Mouse (Mus musculus) cerebral cortex, adult 2 months (tissue): Measurements from ENCODE around the gene Mfap2.

Experiments
- WGBS: fragments of 180-500 bp; shearing (Covaris S2); methylation state at CpG from one replicate; pipeline ENCODE4 v1.1.7; 2018; 5-methylcytosine and 5-hydroxymethylcytosine counted together

Gene Mfap2

GRCm38 (mm10) chr4:141010118-141010517 is at the start of gene Mfap2:
Gene Mfap2, plus strand, starts transcription at chr4:141010418.
- 22% methylated on average over 7 of the region's 7 CpGs for WGBS

- 1% methylated on average over 37 of the region's 37 CpGs for WGBS
Measured at GRCm38 (mm10) chr4:140960781-140961466, 49.3 kb upstream of the Mfap2 start, which contains the start of gene Sdhb. Gene Sdhb, plus strand, starts transcription at chr4:140961203.

DNA sequence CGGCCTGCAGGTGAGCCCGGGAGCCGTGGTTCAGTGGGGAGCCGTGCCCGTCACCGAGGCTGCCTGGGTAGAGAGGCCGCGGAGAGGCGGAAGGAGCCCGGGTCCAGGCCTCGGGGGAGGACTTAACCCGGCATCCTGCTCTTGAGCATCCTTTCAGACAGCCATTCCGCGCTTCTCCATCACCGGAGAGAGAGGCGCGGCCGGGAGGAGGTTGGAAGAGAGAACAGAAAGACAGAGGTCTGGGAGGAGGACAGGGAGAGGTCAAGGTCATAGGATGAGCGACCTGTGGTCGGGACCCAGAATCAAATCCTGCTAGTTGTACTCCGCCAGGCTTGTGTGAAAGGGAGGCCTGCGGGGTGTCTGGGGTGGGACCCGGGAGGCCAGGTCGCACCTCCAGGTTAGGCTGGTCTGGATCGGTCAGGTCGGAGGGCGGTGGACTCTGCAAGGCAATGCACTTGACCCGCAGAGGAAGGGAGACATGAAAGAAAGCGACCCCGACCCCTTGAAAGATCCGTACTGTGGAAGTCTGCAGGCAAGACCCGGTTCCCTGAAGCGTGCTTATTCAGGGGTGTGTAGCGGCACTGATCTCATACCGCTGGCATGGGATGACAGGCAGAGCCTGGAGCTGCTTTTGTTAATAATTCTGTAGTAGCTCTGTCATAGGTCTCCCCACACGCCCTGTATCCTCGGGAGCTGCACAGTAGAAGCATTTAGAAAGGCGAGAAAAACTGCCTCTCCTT is 48.6 kb upstream of the Mfap2 start:
- under 1% methylated on average over 38 of the region's 38 CpGs for whole genome bisulfite sequencing

DNA sequence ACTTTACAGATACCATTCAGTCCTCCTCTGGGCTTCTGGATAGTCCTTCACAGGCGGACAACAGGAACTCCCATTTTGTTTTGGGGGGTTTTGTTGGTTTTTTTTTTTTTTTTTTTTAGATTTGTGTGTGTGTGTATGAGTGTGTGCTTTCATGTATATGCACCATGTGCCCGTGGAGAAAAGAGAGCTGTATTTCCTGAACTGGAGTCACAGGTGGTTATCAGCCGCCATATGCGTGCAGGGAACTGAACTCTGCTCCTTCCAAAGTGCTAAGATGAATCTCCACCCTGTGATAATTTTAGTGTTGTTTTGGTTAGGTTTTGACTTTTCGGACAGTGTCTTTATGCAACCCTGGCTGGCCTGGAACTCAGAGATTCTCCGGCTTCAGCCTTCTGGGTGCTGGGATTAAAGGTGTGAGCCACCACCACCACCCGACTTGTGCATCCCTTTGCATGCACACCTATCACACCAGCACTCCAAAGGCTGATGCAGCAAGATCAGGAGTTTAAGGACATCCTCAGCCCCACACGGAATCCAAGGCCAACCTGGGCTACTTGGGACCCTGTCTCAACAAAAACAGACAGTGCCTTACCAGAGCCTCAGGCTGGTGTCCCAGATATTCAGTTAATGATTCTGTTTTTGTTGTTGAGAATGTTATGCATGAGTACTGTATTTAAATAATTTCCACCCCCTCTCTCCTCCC is 47.9 kb upstream of the Mfap2 start:
- WGBS, result 43% methylated on average over 8 of the region's 8 CpGs

DNA sequence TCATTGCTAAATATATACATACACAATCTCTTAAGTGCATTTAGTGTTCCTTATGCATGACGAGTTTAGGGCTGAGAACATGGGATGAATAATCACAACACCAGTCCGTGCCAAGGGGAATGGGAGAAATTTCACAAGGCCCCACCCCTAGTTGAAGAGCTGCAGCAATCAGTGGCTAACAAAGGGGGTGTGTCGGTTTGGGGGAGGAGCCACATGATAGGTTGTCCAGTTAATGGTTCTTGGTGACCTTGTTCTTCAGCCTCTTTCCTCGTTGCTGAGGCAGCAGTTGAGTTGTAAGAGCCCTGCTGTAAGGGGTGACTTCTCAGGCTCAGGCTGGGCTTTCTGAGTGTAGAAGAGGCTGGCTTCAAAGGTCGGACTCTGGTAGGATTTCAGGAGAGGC is 47.3 kb upstream of the Mfap2 start:
- 25% methylated on average over 5 of the region's 5 CpGs for WGBS

DNA sequence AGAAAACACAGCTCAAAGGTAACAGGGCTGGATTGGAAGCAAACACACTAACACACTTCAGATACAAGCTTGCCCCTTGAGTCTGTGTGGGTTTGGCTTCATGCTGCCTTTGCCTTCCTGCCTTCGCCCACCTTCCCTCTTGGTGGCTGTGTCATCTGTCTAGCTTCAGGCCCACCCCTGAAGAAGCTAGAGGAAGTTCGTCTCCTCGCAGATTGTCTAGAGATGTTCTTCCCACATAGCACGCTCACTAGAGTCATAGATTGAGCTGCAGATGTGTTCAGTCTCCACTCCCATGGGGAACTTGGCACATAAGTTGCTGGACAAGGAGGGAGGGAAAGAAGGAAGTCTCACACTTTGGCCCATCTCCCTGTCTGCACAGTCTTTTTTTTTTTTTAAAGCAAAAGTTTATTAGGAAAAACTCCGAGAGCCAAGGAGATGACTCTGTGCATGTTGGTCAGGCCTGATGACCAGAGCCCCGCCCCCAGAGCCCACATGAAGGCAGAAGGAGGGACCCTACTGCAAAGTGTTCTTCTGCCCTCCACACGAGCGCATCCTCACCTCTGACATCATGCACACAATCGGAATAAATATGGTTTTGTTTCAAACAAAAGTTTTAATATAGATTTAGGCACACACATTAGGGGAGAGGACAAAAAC is 46.1 kb upstream of the Mfap2 start:
- 43% methylated on average over 9 of the region's 9 CpGs for WGBS

- WGBS, result 8% methylated on average over 7 of the region's 7 CpGs
Measured at GRCm38 (mm10) chr4:140964620-140965019, 45.6 kb upstream of the Mfap2 start.

GRCm38 (mm10) chr4:140967386-140968159 is 42.6 kb upstream of the Mfap2 start:
- 81% methylated on average over 11 of the region's 11 CpGs for WGBS

GRCm38 (mm10) chr4:140971691-140972090 is 38.5 kb upstream of the Mfap2 start:
- 50% methylated on average over 13 of the region's 13 CpGs for WGBS

- 84% methylated on average over 6 of the region's 6 CpGs for WGBS
Measured at GRCm38 (mm10) chr4:140974408-140974807, 35.8 kb upstream of the Mfap2 start.

- WGBS, result 89% methylated on average over 7 of the region's 7 CpGs
Measured at GRCm38 (mm10) chr4:140975356-140975755, 34.9 kb upstream of the Mfap2 start.

GRCm38 (mm10) chr4:140977278-140977677 is 32.9 kb upstream of the Mfap2 start:
- WGBS, result 88% methylated on average over 10 of the region's 10 CpGs

- WGBS, result 91% methylated on average over 14 of the region's 14 CpGs
Measured at GRCm38 (mm10) chr4:140977886-140978692, 32.1 kb upstream of the Mfap2 start.

- WGBS, result 95% methylated on average over 2 of the region's 2 CpGs
Measured at GRCm38 (mm10) chr4:140981605-140982004, 28.6 kb upstream of the Mfap2 start.

GRCm38 (mm10) chr4:140982808-140983207 is 27.4 kb upstream of the Mfap2 start:
- WGBS, result 57% methylated on average over 4 of the region's 4 CpGs

GRCm38 (mm10) chr4:140983442-140983841 is 26.8 kb upstream of the Mfap2 start:
- WGBS, result 20% methylated on average over 9 of the region's 9 CpGs

DNA sequence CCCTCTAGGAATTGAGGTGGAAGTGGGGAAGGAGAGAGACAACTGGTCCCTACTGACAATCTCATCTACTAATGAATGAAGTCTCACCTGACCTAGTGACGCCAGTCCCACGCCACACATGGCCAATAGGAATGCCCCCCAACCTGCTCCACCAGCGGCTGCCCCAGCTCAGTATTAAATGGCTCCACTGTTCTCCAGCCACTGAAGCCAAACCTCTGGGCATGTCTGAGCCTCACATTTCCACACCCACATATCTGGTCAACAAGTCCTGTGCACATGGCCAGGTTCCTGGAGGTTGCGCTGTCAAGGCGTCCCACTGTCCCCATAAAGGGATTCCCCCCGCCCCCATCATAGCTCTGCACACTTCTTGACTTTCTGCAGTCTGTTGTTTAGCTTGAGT is 25.7 kb upstream of the Mfap2 start:
- 88% methylated on average over 6 of the region's 6 CpGs for WGBS

- WGBS, result 24% methylated on average over 15 of the region's 15 CpGs
Measured at GRCm38 (mm10) chr4:140986024-140986710, 24.1 kb upstream of the Mfap2 start.

DNA sequence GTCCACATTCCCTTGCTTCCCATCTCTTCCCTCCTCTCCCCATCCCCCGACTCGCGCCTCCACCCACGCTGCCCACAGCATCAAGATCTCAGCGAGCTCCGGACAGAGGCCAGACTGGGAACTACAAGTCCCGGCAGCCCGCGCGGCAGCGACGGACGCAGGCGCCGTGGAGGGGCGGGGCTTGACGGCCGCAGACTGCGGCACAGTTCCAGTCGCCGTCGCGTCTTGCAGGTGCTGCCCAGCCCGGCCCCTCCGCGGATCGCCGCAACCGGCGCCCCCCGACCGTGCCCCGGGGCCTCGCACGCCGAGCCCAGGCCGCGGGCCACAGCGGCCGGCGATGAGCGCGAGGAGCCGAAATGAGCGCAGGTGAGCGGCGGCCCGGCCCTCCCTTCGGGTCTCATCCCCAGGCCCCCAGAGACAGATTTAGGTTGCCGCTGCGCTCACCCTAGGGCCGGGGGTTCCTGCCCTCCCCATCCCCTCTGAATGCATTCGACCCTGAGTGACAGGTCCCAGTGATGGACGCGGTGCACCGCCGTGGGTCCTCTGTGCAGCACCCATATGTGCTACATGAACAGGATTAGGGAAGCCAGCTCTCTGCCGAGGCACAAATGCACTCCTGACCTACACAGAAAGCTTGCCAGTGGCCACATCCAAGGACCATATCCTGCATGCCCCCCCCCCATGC is 23.4 kb upstream of the Mfap2 start, which contains the start of gene Atp13a2:
Gene Atp13a2 (plus strand): TSS at position 163 of the 685 bp plus-strand sequence.
- under 1% methylated on average over 58 of the region's 58 CpGs for WGBS
